Mouse (Mus musculus) midbrain, embryonic 14.5 days (tissue): ENCODE data around the gene Zfp865. TPM values are rescaled to one million over a fixed set of nuclear protein-coding genes. Genes with fewer than 3 reads are reported as not detected.
"Not testable (repeated sequence)": the region's sequence is repeated elsewhere in the genome, so short reads cannot be mapped to it uniquely, and the experiment has no call there.

Experiments used
- ATAC-seq: fragments of 200-750 bp; cut with Nextera tagmentation; 2 replicates; pipeline ENCODE4 v1.8.0; 2017; ENCODE audit warnings: moderate number of reproducible peaks, moderate library complexity; ENCODE audit not compliant: low FRiP score, low TSS enrichment
- DNase-seq: peaks from one replicate; pipeline ENCODE4 v3.0.0-alpha.2; 2015
- H3K27ac ChIP-seq: fragments of 300-500 bp; sonication (generic); replicated peaks from 2 replicates; pipeline ENCODE4 v1.5.1; 2014; ENCODE audit warnings: mild to moderate bottlenecking, low read depth, low read length, moderate library complexity
- H3K27me3 ChIP-seq: fragments of 300-500 bp; sonication (generic); 2 replicates; pipeline ENCODE4 v1.6.1; 2014; ENCODE audit warnings: low read length, control low read depth, mixed read lengths; ENCODE audit not compliant: control insufficient read depth, insufficient read depth
- H3K36me3 ChIP-seq: fragments of 300-500 bp; sonication (generic); 2 replicates; pipeline ENCODE4 v1.6.1; 2014; ENCODE audit warnings: low read length, control low read depth; ENCODE audit not compliant: control insufficient read depth, insufficient read depth
- H3K4me1 ChIP-seq: fragments of 300-500 bp; sonication (generic); 2 replicates; pipeline ENCODE4 v1.6.1; 2014; ENCODE audit warnings: mild to moderate bottlenecking, antibody characterized with exemption, low read length, control low read depth; ENCODE audit not compliant: control insufficient read depth, insufficient read depth
- H3K4me2 ChIP-seq: fragments of 300-500 bp; sonication (generic); 2 replicates; pipeline ENCODE4 v1.6.1; 2014; ENCODE audit warnings: mild to moderate bottlenecking, low read length, moderate library complexity
- H3K4me3 ChIP-seq: fragments of 300-500 bp; sonication (generic); replicated peaks from 2 replicates; pipeline ENCODE4 v1.5.1; 2014; ENCODE audit warnings: low read depth, low read length
- H3K9ac ChIP-seq: fragments of 300-500 bp; sonication (generic); replicated peaks from 2 replicates; pipeline ENCODE4 v1.6.1; 2014; ENCODE audit warnings: mild to moderate bottlenecking, low read length, moderate library complexity
- H3K9me3 ChIP-seq: fragments of 300-500 bp; sonication (generic); 2 replicates; pipeline ENCODE4 v1.6.1; 2016; ENCODE audit warnings: low read length, control low read depth, mixed read lengths; ENCODE audit not compliant: control insufficient read depth
- WGBS: fragments of 180-500 bp; shearing (Covaris S2); extraction: QIAGEN DNeasy Blood & Tissue Kit; methylation state at CpG from one replicate; pipeline ENCODE4 v1.1.7; 2014; 5-methylcytosine and 5-hydroxymethylcytosine counted together
- polyA plus RNA-seq: library from polyadenylated mRNA; unstranded; fragments of >200 nt; fragmentation: Nextera tagmentation; extraction: Ambion mirVana; gene quantifications from 2 replicates; pipeline ENCODE4 v1.2.1, GENCODE M21; 2014

Zfp865 gene
- polyA plus RNA-seq, 1 experiment from 2014 or later: 6.8 TPM

DNA sequence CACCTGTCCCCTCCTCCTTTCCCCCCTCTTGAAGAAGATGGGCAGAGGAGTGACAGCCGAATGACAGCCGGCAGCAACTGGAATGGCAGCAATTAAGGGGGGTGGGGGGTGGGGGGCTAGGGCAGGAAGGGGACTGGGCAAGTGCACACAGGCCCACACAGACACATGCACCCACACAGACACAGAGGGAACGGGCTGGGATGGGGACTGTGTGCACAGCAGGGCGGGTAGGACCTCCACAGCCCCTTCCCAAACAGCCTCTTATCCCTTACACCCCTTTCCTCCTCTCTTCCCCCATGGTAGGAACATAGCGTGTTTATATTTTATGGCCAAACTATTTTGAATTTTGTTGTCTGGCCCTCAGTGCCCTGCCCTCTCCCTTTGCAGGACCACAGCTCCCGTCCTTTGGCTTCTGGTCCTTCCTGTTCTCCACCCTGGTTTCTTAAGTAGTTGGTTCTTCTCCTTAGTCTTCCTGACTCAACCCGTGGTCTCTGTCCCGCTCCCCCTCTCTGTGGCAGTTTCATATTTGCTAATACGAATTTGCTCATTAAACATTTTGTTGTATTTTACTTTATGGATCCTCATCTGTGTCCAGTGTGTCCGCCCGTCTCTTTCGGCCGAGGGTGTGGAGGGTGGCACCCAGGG lies 59.3 kb downstream of the Zfp865 start:
- peaks cover 52% of the 10 kb centered on the region for H3K36me3 ChIP-seq
- peak; percentile 43 for ATAC-seq
- H3K9me3 ChIP-seq, H3K9ac ChIP-seq, DNase-seq, H3K27me3 ChIP-seq: not testable (repeated sequence)
- peak overlapping the region; percentile 86 for H3K4me2 ChIP-seq
- 50% methylated on average over 9 of the region's 13 CpGs for WGBS
- peaks cover 21% of the 10 kb centered on the region for H3K4me1 ChIP-seq
- peak overlapping the region; percentile 89 for H3K27ac ChIP-seq
- H3K4me3 ChIP-seq: peak overlapping the region; percentile 85

- Histone ChIP-seq H3K36me3 (peaks cover 52% of the 10 kb centered on the region), H3K27ac (peak within 1 kb of the TSS; percentile 89), H3K4me2 (peak within 1 kb of the TSS; percentile 86), H3K9ac (peak within 1 kb of the TSS; percentile 90), H3K4me3 (peak within 1 kb of the TSS; percentile 85), H3K9me3 (no peaks in the 10 kb centered on the region), H3K4me1 (peaks cover 21% of the 10 kb centered on the region), H3K27me3 (no peaks in the 10 kb centered on the region)
- DNase-seq (peak; percentile 99), ATAC-seq (peak; percentile 97)
- under 1% methylated on average over 81 of the region's 81 CpGs for WGBS
Observed at GRCm38 (mm10) chr7:5080010-5080751, 60.0 kb downstream of the Zfp865 start, which contains the start of gene Epn1. Epn1 (plus strand) TSS chr7:5080235.

- no peaks in the 10 kb centered on the region for H3K27me3 ChIP-seq
- H3K9ac ChIP-seq: peak overlapping the region; percentile 90
- H3K36me3 ChIP-seq: peaks cover 52% of the 10 kb centered on the region
- DNase-seq (peak; percentile 7), ATAC-seq (no peak)
- WGBS: 21% methylated on average over 6 of the region's 6 CpGs
- H3K4me2 ChIP-seq: peak overlapping the region; percentile 86
- peak overlapping the region; percentile 85 for H3K4me3 ChIP-seq
- peaks cover 21% of the 10 kb centered on the region for H3K4me1 ChIP-seq
- no peaks in the 10 kb centered on the region for H3K9me3 ChIP-seq
- H3K27ac ChIP-seq: peak overlapping the region; percentile 89
Observed at GRCm38 (mm10) chr7:5080815-5081214, 60.6 kb downstream of the Zfp865 start.

DNA sequence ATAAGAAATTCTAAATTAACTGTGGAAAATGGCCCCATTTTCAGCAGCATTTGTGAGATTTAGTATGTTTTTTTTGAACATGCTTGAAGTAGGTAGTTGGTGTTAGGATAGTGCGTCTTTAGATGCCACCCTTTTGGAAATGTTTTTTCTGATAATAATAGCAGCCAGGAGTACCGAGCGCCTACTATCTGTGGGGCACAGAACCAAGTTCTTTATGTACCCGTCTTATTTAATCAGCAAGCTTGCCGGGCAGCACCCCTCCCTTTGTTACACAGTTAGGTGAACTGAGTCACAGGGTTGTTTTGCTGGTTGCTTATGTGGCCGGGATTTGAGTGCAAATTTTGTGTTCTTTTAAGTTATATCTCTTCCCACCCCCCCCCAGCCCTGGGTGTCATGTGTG lies 61.1 kb downstream of the Zfp865 start:
- Histone ChIP-seq H3K27ac (no peak overlapping the region), H3K4me2 (peak overlapping the region; percentile 86), H3K4me3 (peak overlapping the region; percentile 85), H3K4me1 (peaks cover 21% of the 10 kb centered on the region), H3K27me3 (no peaks in the 10 kb centered on the region), H3K9me3 (no peaks in the 10 kb centered on the region), H3K9ac (peak overlapping the region; percentile 90; the same call in 1 of the 2 replicates), H3K36me3 (peaks cover 52% of the 10 kb centered on the region)
- no peak for DNase-seq
- ATAC-seq: no peak
- 75% methylated on average over 6 of the region's 6 CpGs for WGBS

GRCm38 (mm10) chr7:5081939-5082338 lies 61.8 kb downstream of the Zfp865 start:
- Histone ChIP-seq H3K9me3 (no peaks in the 10 kb centered on the region), H3K4me2 (peak overlapping the region; percentile 86), H3K27ac (no peak overlapping the region), H3K27me3 (no peaks in the 10 kb centered on the region), H3K36me3 (peaks cover 51% of the 10 kb centered on the region), H3K9ac (no peak overlapping the region), H3K4me3 (no peak overlapping the region), H3K4me1 (peaks cover 21% of the 10 kb centered on the region)
- DNase-seq: no peak
- WGBS: 95% methylated on average over 2 of the region's 2 CpGs
- ATAC-seq: no peak

- H3K27me3 ChIP-seq: no peaks in the 10 kb centered on the region
- peaks cover 21% of the 10 kb centered on the region for H3K4me1 ChIP-seq
- 95% methylated on average over 18 of the region's 18 CpGs for WGBS
- H3K4me3 ChIP-seq: no peak overlapping the region
- no peak for ATAC-seq
- peaks cover 38% of the 10 kb centered on the region for H3K36me3 ChIP-seq
- H3K9ac ChIP-seq: no peak overlapping the region
- H3K4me2 ChIP-seq: no peak overlapping the region
- H3K27ac ChIP-seq: no peak overlapping the region
- H3K9me3 ChIP-seq: no peaks in the 10 kb centered on the region
- DNase-seq: no peak
Observed at GRCm38 (mm10) chr7:5083325-5084105, 63.3 kb downstream of the Zfp865 start.

DNA sequence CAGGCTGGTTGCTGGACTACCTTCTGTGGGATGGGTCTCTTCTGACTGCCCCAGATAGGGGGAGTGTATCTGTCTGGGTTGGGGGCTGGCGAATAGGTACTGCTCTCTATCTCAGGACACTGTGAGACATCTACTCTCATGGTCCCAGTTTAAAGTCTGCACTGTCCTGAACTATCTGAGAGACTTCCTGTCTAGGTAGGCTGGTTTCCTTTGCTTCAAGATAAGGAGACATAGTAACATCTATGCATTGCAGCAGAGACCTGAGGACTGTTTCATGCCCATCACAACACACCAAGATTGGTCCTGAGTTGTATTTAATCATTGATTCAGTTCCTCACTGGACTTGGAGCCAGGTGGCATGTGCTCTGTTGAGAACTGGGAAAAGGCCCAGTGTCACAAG lies 65.3 kb downstream of the Zfp865 start:
- DNase-seq (no peak), ATAC-seq (no peak)
- Histone ChIP-seq H3K9ac (no peak overlapping the region), H3K4me3 (no peak overlapping the region), H3K27me3 (no peaks in the 10 kb centered on the region), H3K27ac (no peak overlapping the region), H3K4me1 (peaks cover 21% of the 10 kb centered on the region), H3K4me2 (no peak overlapping the region), H3K9me3 (no peaks in the 10 kb centered on the region), H3K36me3 (peaks cover 42% of the 10 kb centered on the region)
- 100% methylated on average over 1 of the region's 1 CpGs for WGBS
